Mouse (Mus musculus) limb, embryonic 12.5 days (tissue): ENCODE results near the gene Gse1. TPM values are rescaled to one million over a fixed set of nuclear protein-coding genes. Genes with fewer than 3 reads are reported as not detected.

Source experiments
- ATAC-seq: fragments of 200-750 bp; cut with Nextera tagmentation; 2 replicates; pipeline ENCODE4 v1.8.0; 2017; ENCODE audit warnings: low read depth, moderate TSS enrichment; ENCODE audit not compliant: insufficient number of reproducible peaks, insufficient read depth, low FRiP score, low TSS enrichment
- H3K27ac ChIP-seq: fragments of 300-500 bp; sonication (generic); 2 replicates; pipeline ENCODE4 v1.5.1; 2016; ENCODE audit warnings: mild to moderate bottlenecking, moderate library complexity
- H3K27me3 ChIP-seq: fragments of 300-500 bp; sonication (generic); 2 replicates; pipeline ENCODE4 v1.6.1; 2016; ENCODE audit warnings: mild to moderate bottlenecking, moderate library complexity
- H3K36me3 ChIP-seq: fragments of 300-500 bp; sonication (generic); 2 replicates; pipeline ENCODE4 v1.6.1; 2016; ENCODE audit warnings: mild to moderate bottlenecking, moderate library complexity
- H3K4me1 ChIP-seq: fragments of 300-500 bp; sonication (generic); replicated peaks from 2 replicates; pipeline ENCODE4 v1.6.1; 2016
- H3K4me2 ChIP-seq: fragments of 300-500 bp; sonication (generic); 2 replicates; pipeline ENCODE4 v1.6.1; 2016; ENCODE audit warnings: mild to moderate bottlenecking, moderate library complexity
- H3K4me3 ChIP-seq: fragments of 300-500 bp; sonication (generic); replicated peaks from 2 replicates; pipeline ENCODE4 v1.5.1; 2016; ENCODE audit warnings: mild to moderate bottlenecking
- H3K9ac ChIP-seq: fragments of 300-500 bp; sonication (generic); replicated peaks from 2 replicates; pipeline ENCODE4 v1.6.1; 2016; ENCODE audit warnings: mild to moderate bottlenecking, moderate library complexity
- H3K9me3 ChIP-seq: fragments of 300-500 bp; sonication (generic); 2 replicates; pipeline ENCODE4 v1.6.1; 2016; ENCODE audit warnings: mild to moderate bottlenecking, moderate library complexity
- WGBS: fragments of 180-500 bp; shearing (Covaris S2); methylation state at CpG from one replicate; pipeline ENCODE4 v1.1.7; 2016; 5-methylcytosine and 5-hydroxymethylcytosine counted together
- polyA plus RNA-seq: library from polyadenylated mRNA; unstranded; fragments of >200 nt; fragmentation: Nextera tagmentation; extraction: Ambion mirVana; gene quantifications from 2 replicates; pipeline ENCODE4 v1.2.1, GENCODE M21; 2016

Gene Gse1
- polyA plus RNA-seq, 1 experiment from 2014 or later = 9.1 TPM

GRCm38 (mm10) chr8:120369956-120370355, 141.7 kb downstream of the Gse1 start:
- H3K9ac ChIP-seq = 0 out of 2 replicates have a peak overlapping the region, but pooled peaks have one; percentile 19
- H3K27ac ChIP-seq = no peak overlapping the region; the same call in 1 of the 2 replicates
- no peaks in the 10 kb centered on the region for H3K27me3 ChIP-seq
- H3K4me3 ChIP-seq = no peak overlapping the region
- peaks cover 56% of the 10 kb centered on the region for H3K4me1 ChIP-seq
- 54% methylated on average over 7 of the region's 7 CpGs for WGBS
- no peak overlapping the region for H3K4me2 ChIP-seq
- ATAC-seq = no peak
- H3K36me3 ChIP-seq = no peaks in the 10 kb centered on the region
- no peaks in the 10 kb centered on the region for H3K9me3 ChIP-seq

- Histone ChIP-seq H3K36me3 (no peaks in the 10 kb centered on the region), H3K4me2 (no peak overlapping the region), H3K27me3 (0 out of 2 replicates have a peak, but pooled peaks cover 4% of the 10 kb centered on the region), H3K9ac (0 out of 2 replicates have a peak overlapping the region, but pooled peaks have one; percentile 19), H3K4me3 (no peak overlapping the region), H3K9me3 (no peaks in the 10 kb centered on the region), H3K4me1 (peaks cover 57% of the 10 kb centered on the region), H3K27ac (no peak overlapping the region; the same call in 1 of the 2 replicates)
- ATAC-seq = no peak
- 69% methylated on average over 4 of the region's 4 CpGs for WGBS
These were observed 142.2 kb downstream of the Gse1 start for GRCm38 (mm10) chr8:120370461-120370860.

- no peak overlapping the region for H3K27ac ChIP-seq
- H3K4me1 ChIP-seq = peaks cover 54% of the 10 kb centered on the region
- no peak overlapping the region for H3K9ac ChIP-seq
- H3K27me3 ChIP-seq = 0 out of 2 replicates have a peak, but pooled peaks cover 6% of the 10 kb centered on the region
- WGBS = 70% methylated on average over 5 of the region's 5 CpGs
- H3K36me3 ChIP-seq = no peaks in the 10 kb centered on the region
- H3K4me2 ChIP-seq = no peak overlapping the region
- no peak overlapping the region for H3K4me3 ChIP-seq
- H3K9me3 ChIP-seq = no peaks in the 10 kb centered on the region
- ATAC-seq = no peak
These were observed 142.9 kb downstream of the Gse1 start for GRCm38 (mm10) chr8:120371146-120371545.

GRCm38 (mm10) chr8:120371725-120372457, 143.6 kb downstream of the Gse1 start:
- H3K9me3 ChIP-seq = no peaks in the 10 kb centered on the region
- H3K4me1 ChIP-seq = peaks cover 62% of the 10 kb centered on the region
- ATAC-seq = 0 out of 2 replicates have a peak, but pooled peaks have one; percentile 16

GRCm38 (mm10) chr8:120372684-120373083, 144.4 kb downstream of the Gse1 start:
- H3K36me3 ChIP-seq = no peaks in the 10 kb centered on the region

More at GRCm38 (mm10) chr8:120371725-120372457, 143.6 kb downstream of the Gse1 start:
- no peak overlapping the region for H3K4me2 ChIP-seq
- H3K27ac ChIP-seq = no peak overlapping the region; the same call in 1 of the 2 replicates
- H3K9ac ChIP-seq = no peak overlapping the region
- WGBS = 72% methylated on average over 8 of the region's 8 CpGs
- H3K27me3 ChIP-seq = peaks cover 6% of the 10 kb centered on the region; the same call in 1 of the 2 replicates
- H3K36me3 ChIP-seq = no peaks in the 10 kb centered on the region
- no peak overlapping the region for H3K4me3 ChIP-seq

GRCm38 (mm10) chr8:120373621-120374020, 145.4 kb downstream of the Gse1 start:
- Histone ChIP-seq H3K9me3 (no peaks in the 10 kb centered on the region), H3K36me3 (no peaks in the 10 kb centered on the region), H3K4me2 (no peak overlapping the region), H3K4me3 (no peak overlapping the region), H3K27me3 (peaks cover 12% of the 10 kb centered on the region; the same call in 1 of the 2 replicates), H3K4me1 (peaks cover 69% of the 10 kb centered on the region), H3K27ac (peak overlapping the region; percentile 47), H3K9ac (no peak overlapping the region)
- 62% methylated on average over 3 of the region's 3 CpGs for WGBS
- ATAC-seq = no peak

More at GRCm38 (mm10) chr8:120372684-120373083, 144.4 kb downstream of the Gse1 start:
- Histone ChIP-seq H3K27ac (no peak overlapping the region; the same call in 1 of the 2 replicates), H3K4me3 (no peak overlapping the region), H3K9me3 (no peaks in the 10 kb centered on the region), H3K9ac (no peak overlapping the region), H3K4me2 (no peak overlapping the region), H3K4me1 (peaks cover 64% of the 10 kb centered on the region), H3K27me3 (peaks cover 12% of the 10 kb centered on the region; the same call in 1 of the 2 replicates)
- no peak for ATAC-seq
- 91% methylated on average over 6 of the region's 6 CpGs for WGBS

GRCm38 (mm10) chr8:120374070-120374469, 145.8 kb downstream of the Gse1 start:
- no peaks in the 10 kb centered on the region for H3K9me3 ChIP-seq
- no peaks in the 10 kb centered on the region for H3K36me3 ChIP-seq
- no peak overlapping the region for H3K4me3 ChIP-seq
- peak overlapping the region; percentile 47 for H3K27ac ChIP-seq
- no peak overlapping the region for H3K4me2 ChIP-seq
- no peak for ATAC-seq
- H3K27me3 ChIP-seq = peaks cover 13% of the 10 kb centered on the region; the same call in 1 of the 2 replicates
- no peak overlapping the region for H3K9ac ChIP-seq
- H3K4me1 ChIP-seq = peaks cover 69% of the 10 kb centered on the region
- WGBS = 24% methylated on average over 1 of the region's 1 CpGs

GRCm38 (mm10) chr8:120374514-120374913, 146.3 kb downstream of the Gse1 start:
- Histone ChIP-seq H3K27me3 (peaks cover 16% of the 10 kb centered on the region), H3K9ac (no peak overlapping the region), H3K9me3 (no peaks in the 10 kb centered on the region), H3K27ac (peak overlapping the region; percentile 47; the same call in 1 of the 2 replicates), H3K36me3 (no peaks in the 10 kb centered on the region), H3K4me3 (no peak overlapping the region), H3K4me1 (peaks cover 69% of the 10 kb centered on the region), H3K4me2 (no peak overlapping the region)
- WGBS = 15% methylated on average over 9 of the region's 9 CpGs
- ATAC-seq = no peak

GRCm38 (mm10) chr8:120375170-120375569, 146.9 kb downstream of the Gse1 start:
- no peak overlapping the region for H3K27ac ChIP-seq
- H3K4me3 ChIP-seq = no peak overlapping the region
- H3K4me2 ChIP-seq = no peak overlapping the region
- H3K27me3 ChIP-seq = peaks cover 16% of the 10 kb centered on the region
- H3K9me3 ChIP-seq = no peaks in the 10 kb centered on the region
- WGBS = 47% methylated on average over 5 of the region's 5 CpGs
- peaks cover 65% of the 10 kb centered on the region for H3K4me1 ChIP-seq
- H3K9ac ChIP-seq = no peak overlapping the region
- H3K36me3 ChIP-seq = no peaks in the 10 kb centered on the region
- ATAC-seq = no peak

GRCm38 (mm10) chr8:120376215-120376614, 148.0 kb downstream of the Gse1 start:
- Histone ChIP-seq H3K4me1 (peaks cover 75% of the 10 kb centered on the region), H3K4me3 (no peak overlapping the region), H3K9ac (no peak overlapping the region), H3K27ac (no peak overlapping the region), H3K36me3 (no peaks in the 10 kb centered on the region), H3K27me3 (peaks cover 16% of the 10 kb centered on the region), H3K4me2 (no peak overlapping the region), H3K9me3 (no peaks in the 10 kb centered on the region)
- 37% methylated on average over 4 of the region's 4 CpGs for WGBS
- ATAC-seq = no peak

- ATAC-seq = no peak
- Histone ChIP-seq H3K4me1 (peaks cover 84% of the 10 kb centered on the region), H3K9ac (no peak overlapping the region)
These were observed 148.9 kb downstream of the Gse1 start for GRCm38 (mm10) chr8:120376847-120377802.

More at GRCm38 (mm10) chr8:120376847-120377802, 148.9 kb downstream of the Gse1 start:
- H3K4me3 ChIP-seq = no peak overlapping the region
- WGBS = 23% methylated on average over 22 of the region's 22 CpGs
- no peaks in the 10 kb centered on the region for H3K9me3 ChIP-seq
- H3K27me3 ChIP-seq = peaks cover 21% of the 10 kb centered on the region
- no peak overlapping the region for H3K4me2 ChIP-seq
- no peaks in the 10 kb centered on the region for H3K36me3 ChIP-seq
- H3K27ac ChIP-seq = no peak overlapping the region
